Mouse (Mus musculus) brain, embryonic 18.5 days (tissue): ENCODE results near the gene Cacng8.

ENCODE experiments used
- DNase-seq: peaks from one replicate; pipeline ENCODE4 v3.0.0-alpha.2; 2012; ENCODE audit warnings: low read depth, low spot score

Gene Cacng8

DNA sequence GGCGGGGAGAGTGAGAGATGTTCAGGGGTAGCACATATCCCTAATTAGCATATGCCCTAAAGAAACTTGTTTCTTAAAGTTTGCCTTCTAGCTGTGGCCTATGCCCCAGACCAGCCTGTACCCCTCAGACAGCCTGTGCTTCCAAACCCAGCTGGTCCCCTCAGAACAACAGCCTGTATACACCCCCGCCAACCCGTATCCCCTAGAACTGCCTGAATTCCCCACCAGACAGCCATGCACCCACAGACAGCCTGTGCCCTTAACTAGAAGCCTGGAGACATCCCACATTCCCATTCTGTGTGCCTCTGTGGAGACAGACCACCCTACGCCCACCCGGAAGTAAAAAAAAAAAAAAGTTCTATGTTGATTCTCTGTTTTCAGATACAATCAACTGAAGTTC, 34.7 kb downstream of the Cacng8 start:
- no peak for DNase-seq

DNA sequence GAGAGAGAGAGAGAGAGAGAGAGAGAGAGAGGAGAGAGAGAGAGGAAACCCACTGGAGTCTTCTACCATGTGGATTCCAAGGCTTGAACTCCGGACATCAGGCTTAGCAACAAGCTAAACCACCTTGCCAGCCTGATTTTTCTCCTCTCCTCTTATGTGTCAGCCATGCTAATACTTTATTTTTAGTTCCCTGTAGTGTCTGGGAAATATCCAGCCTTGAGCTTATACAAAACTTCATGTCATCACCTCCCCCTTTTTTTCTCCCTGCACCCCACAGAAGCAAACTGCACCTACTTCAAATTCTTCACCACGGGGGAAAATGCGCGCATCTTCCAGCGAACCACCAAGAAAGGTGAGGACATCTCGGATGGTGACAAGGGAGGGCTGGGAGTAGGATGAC, 39.7 kb downstream of the Cacng8 start:
- no peak for DNase-seq

DNA sequence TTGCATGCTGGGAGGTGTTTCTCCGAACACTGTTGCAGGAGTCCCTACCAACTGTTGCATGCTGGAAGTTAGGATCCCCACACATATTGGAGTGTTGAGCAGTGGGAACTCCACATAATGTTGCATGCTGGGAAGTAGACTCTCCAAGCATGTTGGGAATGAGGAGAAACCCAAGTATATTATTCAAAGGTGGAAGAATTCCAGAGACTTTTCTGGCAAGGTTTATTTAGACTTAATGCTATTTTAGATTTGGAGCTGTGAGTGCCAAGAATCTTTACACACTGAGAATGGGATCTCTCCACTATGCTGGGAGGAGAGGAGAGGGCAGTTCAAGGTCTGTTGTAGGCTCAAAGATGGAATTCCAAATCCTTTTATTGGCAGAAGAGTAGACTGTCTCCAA, 41.6 kb downstream of the Cacng8 start:
- DNase-seq, result no peak

DNA sequence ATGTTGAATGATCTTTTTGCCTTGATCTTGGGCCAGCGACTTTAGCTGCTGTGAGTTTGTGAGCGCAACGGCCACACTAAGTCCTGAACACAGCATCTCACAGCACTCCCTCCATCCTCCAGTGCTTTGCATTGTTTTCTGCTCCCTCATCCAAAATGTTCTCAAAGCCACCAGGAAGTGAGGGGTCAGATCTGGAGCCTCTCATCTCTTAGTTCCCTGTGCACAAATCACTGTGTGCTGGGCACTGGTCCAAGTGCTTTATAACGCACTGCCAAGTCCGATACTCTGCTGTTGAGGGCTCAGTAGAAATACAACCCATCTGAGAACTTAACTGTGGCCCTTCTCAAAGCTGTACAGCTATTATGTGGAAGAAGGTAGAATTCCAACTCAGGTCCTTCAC, 47.5 kb downstream of the Cacng8 start:
- no peak for DNase-seq

DNA sequence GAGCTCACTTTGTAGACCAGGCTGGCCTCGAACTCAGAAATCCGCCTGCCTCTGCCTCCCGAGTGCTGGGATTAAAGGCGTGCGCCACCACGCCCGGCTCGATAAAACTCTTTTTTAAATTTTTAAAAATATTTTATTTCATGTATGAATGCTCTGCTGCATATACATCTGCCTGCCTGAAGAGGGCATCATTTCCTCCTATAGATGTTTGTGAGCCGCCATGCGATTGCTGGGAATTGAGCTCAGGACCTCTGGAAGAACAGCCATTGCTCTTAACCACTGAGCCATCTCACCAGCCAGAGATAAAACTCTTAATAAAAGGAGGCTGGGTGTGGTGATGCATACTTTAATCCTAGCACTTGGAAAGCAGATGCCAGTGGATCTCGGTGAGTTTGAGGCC, 49.5 kb downstream of the Cacng8 start:
- no peak for DNase-seq

DNA sequence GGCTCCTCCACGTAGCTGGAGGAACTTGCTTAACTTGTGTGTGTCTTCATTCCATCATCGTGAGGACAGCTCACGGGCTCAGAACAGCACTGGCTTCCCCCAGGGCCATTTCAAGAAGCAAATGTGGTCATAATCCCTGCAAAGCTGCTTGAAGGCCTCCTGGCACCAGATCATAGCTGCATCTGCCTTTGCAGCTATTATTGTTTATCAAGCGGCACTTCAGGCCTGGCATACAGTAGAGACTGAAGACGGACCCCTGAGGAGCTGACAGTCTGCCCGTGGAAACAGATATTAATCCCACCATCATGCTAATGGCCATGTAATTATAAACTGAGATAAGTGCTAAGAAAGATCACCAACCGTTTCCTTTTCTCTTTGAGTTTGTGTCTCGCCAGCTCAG, 50.0 kb downstream of the Cacng8 start:
- no peak for DNase-seq

DNA sequence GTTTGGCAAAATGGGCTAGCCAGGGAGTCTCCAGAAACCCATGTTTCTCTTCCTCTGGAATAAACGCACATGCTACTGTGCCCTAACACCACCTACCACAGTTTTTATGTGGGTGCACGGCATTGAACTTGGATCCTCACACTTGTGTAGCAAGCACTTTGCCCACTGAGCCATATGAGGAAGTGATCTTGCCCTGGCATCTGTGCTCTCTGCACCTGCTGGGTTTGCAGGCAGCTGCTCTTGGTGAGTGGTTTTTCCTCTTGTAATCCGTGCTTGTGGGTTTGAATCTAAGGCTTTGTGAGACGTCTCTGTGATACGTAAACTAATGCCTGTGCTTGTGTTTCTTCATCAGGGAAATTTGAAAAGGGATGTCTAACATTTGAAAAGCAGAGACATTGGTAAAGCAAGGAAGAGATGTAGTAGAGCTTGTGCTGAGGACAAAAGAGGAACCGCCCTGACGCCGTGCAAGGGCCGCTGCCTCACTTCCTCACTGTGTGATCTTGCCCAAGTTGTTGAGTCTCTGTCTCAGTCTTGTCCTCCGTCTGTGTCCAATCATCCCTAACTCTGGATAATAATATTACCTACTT, 52.1 kb downstream of the Cacng8 start:
- no peak for DNase-seq

DNA sequence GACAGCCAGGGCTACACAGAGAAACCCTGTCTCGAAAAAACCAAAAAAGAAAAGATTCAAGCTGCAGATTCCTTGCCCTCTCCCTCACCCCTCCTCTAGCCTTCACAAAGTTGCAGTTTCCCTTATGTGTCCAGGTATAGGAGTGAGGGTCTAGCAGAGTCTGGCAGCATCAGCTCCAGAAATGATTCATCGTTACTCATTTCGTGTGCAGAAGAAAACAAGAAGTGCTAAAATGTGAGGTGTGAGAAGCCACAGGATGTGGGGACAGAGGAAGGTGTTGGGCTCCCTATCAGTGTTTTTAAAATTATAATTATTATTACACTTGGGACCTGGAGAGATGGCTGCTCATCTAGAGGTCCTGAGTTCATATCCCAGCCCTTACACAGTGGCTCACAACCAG, 54.2 kb downstream of the Cacng8 start:
- DNase-seq, result no peak

DNA sequence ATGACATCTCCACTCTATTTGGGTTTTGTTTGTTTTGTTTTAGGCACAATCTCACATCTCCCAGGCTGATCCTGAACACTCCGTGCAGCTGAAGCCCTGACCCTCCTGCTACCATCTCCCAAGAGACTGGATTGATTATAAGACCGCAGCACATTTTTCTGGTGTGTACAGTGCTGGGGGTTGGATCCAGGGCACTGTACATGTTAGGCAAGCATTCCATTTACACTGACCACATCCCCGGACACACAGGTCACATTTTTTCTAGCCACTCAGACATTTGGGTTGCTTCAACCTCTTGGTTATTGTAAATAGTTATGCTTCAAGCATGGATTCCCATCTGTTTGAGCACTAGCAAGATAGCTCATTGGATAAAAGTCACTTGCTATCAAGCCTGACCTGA, 56.1 kb downstream of the Cacng8 start:
- DNase-seq, result no peak

DNA sequence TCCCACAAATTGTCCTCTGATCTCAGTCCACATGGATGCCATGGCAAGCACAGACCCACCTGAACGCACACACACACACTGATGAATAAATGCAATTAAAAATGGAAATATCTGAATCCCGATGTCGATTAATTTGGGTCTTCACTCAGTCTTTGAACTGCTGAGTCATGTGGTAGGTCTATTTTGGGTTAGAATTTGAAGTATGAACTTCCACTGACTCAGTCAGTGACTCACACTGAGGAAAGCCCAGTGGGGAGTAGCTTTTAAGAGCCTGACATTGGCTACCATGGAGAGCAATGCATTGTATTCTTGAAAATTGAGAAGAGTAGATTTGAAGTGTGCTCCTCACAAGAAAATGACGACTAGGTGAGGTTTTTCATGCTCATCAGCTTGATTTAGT, 56.5 kb downstream of the Cacng8 start:
- DNase-seq, result no peak

DNA sequence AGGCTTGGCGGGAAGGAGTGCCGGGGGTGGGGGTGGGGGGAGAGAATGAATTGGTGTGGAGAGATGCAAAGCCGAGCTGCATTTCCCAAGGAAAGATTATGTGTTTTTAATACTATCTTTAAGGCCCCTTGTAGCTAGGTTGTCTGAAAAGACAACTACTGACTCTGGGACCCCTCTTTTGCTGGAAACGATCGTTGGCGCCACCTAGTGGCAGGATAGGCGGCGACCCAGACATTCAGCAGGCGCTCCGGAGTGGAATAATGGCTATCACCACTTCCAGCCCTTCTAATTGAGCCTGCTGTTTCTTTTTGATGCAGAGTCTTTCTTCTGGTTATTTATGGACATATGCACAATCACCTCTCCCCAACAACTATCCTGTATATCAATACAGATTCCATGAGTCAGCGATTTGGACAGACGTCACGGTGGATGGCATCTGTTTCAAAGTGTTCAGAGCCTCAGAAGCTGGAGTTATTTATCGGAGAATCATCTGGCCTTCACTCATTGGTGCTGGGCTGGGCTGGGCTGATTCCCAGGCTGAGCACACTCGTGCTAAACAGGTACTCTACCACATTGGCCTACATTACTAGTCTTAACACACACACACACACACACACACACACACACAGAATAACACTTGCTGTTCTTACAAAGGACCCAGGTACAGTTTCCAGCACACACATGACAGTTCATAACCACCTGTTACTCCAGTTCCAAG, 58.4 kb downstream of the Cacng8 start:
- no peak for DNase-seq

DNA sequence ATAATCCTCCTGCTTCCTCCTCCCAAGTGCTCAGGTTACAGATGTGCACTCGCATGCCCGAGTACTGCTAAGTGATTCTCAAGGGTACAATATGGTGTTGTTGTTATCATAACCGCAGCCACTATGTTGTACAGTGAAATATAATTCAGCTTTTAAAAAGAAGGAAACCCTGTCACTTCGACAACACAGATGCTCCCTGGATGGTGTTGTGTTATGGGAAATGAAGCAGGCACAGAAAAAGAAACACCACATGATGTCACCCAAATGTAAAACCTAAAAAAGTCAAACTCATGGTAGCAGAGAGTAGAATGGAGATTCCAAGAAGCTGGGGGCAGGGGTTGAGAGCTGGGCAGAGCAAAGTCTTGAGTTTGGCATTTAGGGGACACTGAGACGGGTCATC, 60.2 kb downstream of the Cacng8 start:
- no peak for DNase-seq

DNA sequence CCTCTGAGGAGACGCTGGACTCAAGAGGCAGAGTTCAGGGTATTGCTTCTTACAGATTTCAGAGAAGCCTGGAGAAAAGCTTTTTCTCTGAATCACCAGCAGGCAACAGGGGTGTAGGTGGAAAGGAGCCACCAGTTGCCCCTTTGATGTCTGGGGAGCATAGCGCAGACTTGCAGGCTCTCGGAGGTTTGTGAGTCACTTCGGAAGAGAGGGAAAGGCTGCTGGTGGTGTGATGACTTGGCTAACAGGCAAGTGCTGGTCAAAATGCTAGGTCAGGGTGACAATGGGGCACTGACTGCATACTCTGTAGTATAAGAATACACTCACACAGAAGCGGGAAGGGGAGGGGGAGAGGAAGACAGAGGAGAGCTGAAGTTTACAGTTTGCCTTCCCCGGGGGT, 60.7 kb downstream of the Cacng8 start:
- DNase-seq, result no peak

DNA sequence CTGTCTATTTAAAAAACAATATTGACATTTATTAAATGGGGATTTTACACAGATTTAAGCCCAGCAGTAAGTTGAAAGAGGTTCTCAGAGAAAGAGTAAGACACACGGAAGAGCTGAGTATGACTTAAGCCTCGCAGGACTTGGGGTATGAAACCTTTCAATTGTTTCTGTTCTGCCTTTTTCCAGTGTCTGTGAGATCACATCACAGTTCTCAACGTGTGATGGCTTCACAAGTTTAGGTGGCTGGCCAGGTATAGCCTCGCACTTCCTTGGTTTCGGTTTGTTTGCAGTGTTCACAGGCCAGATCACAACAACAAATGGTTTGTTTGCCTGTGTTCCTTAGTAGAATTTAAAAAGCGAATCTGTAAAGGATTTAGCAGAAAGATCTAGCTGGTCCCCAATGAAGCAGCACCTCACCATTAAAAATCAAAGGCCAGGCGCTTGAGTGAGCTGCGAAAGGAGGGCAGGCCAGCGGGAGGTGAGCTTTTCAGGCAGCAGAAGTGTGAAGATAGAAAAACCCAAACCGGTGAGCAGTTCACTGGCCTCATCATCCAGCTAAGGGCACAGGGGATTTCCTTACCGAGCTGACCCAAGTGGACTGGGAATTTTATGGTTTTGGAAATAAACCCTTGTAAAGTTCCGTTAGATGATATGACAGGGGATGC, 62.5 kb downstream of the Cacng8 start:
- DNase-seq, result no peak

DNA sequence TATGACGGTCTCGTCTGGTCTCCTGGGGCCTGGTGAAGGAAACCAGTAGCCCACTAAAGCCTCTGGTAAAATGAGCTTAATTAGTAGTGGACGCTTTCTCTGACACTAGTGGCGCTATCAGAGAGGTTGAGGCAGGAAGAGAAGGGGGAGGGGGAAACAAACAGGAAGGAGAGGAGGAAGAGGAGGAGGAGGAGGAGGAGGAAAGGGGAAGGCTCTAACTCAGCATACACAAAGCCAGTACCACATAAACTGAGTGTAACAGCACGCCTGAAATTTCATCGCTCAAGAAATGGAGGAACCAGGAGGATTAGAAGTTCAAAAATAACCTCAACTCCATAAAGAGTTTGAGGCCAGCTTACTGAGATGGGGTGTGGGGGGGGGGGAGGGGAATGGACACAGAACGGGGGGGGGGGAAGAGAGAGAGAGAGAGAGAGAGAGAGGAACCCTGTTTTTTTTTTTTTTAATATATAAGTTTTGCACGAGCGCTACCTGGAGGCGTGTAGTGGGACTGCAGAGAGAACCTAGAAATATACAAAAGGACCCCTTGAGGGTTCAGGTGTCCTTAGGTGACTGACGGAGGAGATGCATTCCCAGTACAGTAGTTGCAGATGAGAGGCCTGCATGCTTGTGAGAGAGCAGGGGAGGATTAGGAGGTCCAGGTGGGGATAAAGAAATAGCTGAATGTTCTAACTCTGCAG, 63.2 kb downstream of the Cacng8 start:
- no peak for DNase-seq

DNA sequence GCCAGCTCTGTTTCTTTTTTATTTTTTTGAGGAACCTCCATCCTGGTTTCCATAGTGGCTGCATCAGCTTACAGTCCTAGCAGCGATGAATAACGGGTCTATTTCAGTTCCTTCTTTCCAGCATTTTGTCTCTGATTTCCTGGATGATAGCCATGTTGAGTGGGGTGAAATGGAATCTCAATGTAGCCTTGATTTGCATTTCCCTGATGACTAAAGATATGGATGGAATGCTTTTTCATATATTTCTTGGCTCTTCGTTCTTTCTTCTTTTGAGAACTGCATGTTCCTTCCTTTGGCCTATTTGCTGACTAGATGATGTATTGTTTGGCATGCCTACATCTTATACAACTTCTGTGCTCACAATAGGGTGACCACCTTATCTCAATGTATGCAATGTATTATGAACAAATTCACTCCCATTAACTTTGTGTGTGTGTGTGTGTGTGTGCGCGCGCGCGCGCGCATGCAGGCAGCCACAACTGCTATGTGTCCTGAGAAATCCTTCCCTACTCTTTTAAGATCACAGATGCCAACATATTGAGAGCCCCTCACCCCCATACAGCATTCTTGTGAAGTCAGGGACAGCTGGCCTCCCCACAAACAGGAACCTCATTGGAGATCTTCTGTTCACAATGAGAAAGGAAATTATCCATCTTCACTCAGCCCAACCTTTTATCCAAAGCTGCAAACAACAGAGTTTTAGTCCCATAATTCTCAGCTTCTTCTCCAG, 66.8 kb downstream of the Cacng8 start:
- DNase-seq, result no peak

DNA sequence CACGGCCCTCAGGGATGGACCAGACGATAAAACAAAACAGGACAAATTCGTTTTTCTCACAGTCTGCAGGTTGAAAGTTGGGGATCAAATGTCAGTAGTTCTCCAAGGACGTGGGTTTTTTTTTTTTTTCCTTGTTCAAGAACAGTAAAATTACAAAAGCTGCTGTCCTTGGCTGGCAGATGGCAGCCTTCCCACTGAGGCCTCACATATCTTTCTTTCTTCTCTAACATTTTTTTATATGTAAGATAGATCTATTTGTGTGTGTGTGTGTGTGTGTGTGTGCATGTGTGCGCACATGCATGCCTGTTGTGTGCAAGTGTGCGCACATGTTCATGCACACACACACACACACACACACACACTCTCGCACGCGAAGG, 67.3 kb downstream of the Cacng8 start:
- DNase-seq, result no peak

DNA sequence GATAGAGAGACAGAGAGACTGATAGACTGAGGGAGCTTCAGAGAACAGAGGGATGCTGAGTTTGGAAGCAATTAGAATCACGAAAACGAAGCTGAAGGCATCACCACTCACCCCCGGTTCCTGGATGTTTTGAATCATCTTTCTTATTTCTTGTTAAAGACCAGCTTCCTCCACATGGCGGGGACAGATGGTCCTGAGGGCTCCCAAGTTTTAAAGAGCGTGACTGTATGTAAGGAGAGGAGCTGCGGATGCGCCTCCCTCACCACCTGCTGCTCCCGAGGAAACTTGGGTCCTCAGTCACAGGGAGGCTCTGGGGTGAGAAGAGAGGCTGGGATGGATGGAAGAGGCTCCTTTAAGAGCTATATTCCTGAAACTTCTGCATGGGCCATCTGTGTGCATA, 69.8 kb downstream of the Cacng8 start:
- no peak for DNase-seq

DNA sequence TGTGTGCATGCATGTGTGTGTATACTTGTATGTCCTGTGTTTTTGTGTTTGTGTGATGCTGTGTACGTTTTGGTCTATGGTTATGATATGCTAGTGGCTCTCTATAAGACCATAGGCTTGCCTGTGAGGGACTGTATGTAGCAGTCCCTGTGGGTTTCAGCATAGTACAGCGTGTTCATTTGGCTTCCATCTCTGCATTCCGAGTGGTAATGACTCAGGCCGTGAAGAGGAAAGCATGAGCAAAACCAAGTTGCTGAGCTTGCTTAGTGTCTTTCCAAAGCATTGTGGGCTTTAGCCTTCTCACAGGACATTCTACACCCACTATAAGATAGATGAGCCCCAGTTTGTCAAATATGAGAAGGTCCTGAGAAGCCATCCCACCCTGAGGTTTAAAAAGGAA, 72.8 kb downstream of the Cacng8 start:
- no peak for DNase-seq
